In genomic region chr7:48137216-48138077, GRCm38 (mm10) we compare ENCODE assay signal across 8 mouse cellular contexts. TPM values are rescaled to one million over a fixed set of nuclear protein-coding genes. Genes with fewer than 3 reads are reported as not detected.
DNase-seq lines count a peak whose midpoint lies in the region; ATAC-seq and TF ChIP-seq lines count a peak whose summit lies in the region.

No protein-coding gene starts in this region.

- peak overlapping the region; percentile 60 for H3K4me2 ChIP-seq in forebrain, embryonic 14.5 days (ENCODE audit: low read length)
- H3K4me2 ChIP-seq in stomach, embryonic 14.5 days (replicated peaks; ENCODE audit: low read depth, low read length): peak overlapping the region; percentile 84

- H3K27me3 ChIP-seq in spleen, adult 2 months (ENCODE audit: control insufficient read depth, insufficient read depth, low read length): no peaks in the 10 kb centered on the region
- no peaks in the 10 kb centered on the region for H3K27me3 ChIP-seq in forebrain, embryonic 14.5 days (replicated peaks; ENCODE audit: control insufficient read depth, insufficient read depth, low read length)
- H3K27me3 ChIP-seq in stomach, embryonic 14.5 days (ENCODE audit: control insufficient read depth, insufficient read depth, low read length): no peaks in the 10 kb centered on the region

- peak overlapping the region; percentile 59 for H3K4me3 ChIP-seq in spleen, adult 2 months (ENCODE audit: extremely low read depth, insufficient read depth, insufficient read length)
- H3K4me3 ChIP-seq in forebrain, embryonic 14.5 days (ENCODE audit: low read depth, low read length): peak overlapping the region; percentile 58
- H3K4me3 ChIP-seq in stomach, embryonic 14.5 days (ENCODE audit: low read depth, low read length): peak overlapping the region; percentile 57

- no peak overlapping the region for H3K27ac ChIP-seq in spleen, adult 2 months (ENCODE audit: insufficient read depth, low read length)
- peak overlapping the region; percentile 82 for H3K27ac ChIP-seq in forebrain, embryonic 14.5 days (ENCODE audit: low read depth, low read length)
- H3K27ac ChIP-seq in stomach, embryonic 14.5 days (ENCODE audit: low read length): peak overlapping the region; percentile 82; the same call in 1 of the 2 replicates

- peak overlapping the region; percentile 82 for H3K9ac ChIP-seq in forebrain, embryonic 14.5 days (ENCODE audit: low read length)
- peak overlapping the region; percentile 69 for H3K9ac ChIP-seq in stomach, embryonic 14.5 days (replicated peaks; ENCODE audit: low read depth, low read length)

- WGBS in spleen, adult 2 months: 3% methylated on average over 51 of the region's 52 CpGs
- WGBS in forebrain, embryonic 14.5 days: 1% methylated on average over 49 of the region's 52 CpGs
- under 1% methylated on average over 47 of the region's 52 CpGs for WGBS in stomach, embryonic 14.5 days

- no peaks in the 10 kb centered on the region for H3K36me3 ChIP-seq in spleen, adult 2 months (ENCODE audit: control insufficient read depth, insufficient read depth, low read length)
- H3K36me3 ChIP-seq in forebrain, embryonic 14.5 days (ENCODE audit: control insufficient read depth, insufficient read depth, low read length): no peaks in the 10 kb centered on the region
- H3K36me3 ChIP-seq in stomach, embryonic 14.5 days (ENCODE audit: control insufficient read depth, insufficient read depth, low read length): no peaks in the 10 kb centered on the region

- TF ChIP-seq POLR2A in spleen, adult 2 months (IDR thresholded peaks at IDR 0.05; ENCODE audit: low read depth, low read length): no peak

- ATAC-seq in forebrain, embryonic 14.5 days: peak; percentile 94
- peak; percentile 91 for ATAC-seq in stomach, embryonic 14.5 days (ENCODE audit: insufficient number of reproducible peaks, insufficient read depth, low FRiP score, low read depth)

- no peak for TF ChIP-seq CTCF in spleen, adult 2 months (IDR thresholded peaks at IDR 0.05; ENCODE audit: extremely low read depth, insufficient read depth, insufficient read length, insufficient replicate concordance)

- no peaks in the 10 kb centered on the region for H3K9me3 ChIP-seq in forebrain, embryonic 14.5 days (replicated peaks; ENCODE audit: control insufficient read depth, low read length)
- H3K9me3 ChIP-seq in stomach, embryonic 14.5 days (ENCODE audit: control insufficient read depth, low read depth, low read length): no peaks in the 10 kb centered on the region

- DNase-seq in adrenal gland, adult (ENCODE audit: inconsistent age in 2 of 2, low spot score in 1 of 2): peak; percentile 12 to 62
- DNase-seq in adrenal gland, postnatal 4 days (ENCODE audit: low spot score in 2 of 2): no peak
- peak in 1 of 2 experiments; percentile 27 for DNase-seq in spleen, adult 2 months (ENCODE audit: low read depth in 1 of 2, low spot score in 2 of 2)
- no peak for DNase-seq in spleen, postnatal 14 days (ENCODE audit: low spot score in 2 of 2)
- DNase-seq in forebrain, embryonic 14.5 days (ENCODE audit: low spot score): peak; percentile 83
- DNase-seq in kidney, postnatal 14 days: peak; percentile 18
- DNase-seq in mesoderm, embryonic 11.5 days (ENCODE audit: low read depth, low spot score): peak; percentile 19

- 0 out of 2 replicates have a peak, but pooled peaks cover 3% of the 10 kb centered on the region for H3K4me1 ChIP-seq in spleen, adult 2 months (ENCODE audit: control insufficient read depth, insufficient read depth, insufficient read length)
- no peaks in the 10 kb centered on the region for H3K4me1 ChIP-seq in forebrain, embryonic 14.5 days (ENCODE audit: control insufficient read depth, insufficient read depth, low read length)
- H3K4me1 ChIP-seq in stomach, embryonic 14.5 days (ENCODE audit: control insufficient read depth, insufficient read depth, low read length): no peaks in the 10 kb centered on the region

RNA-seq across cellular contexts. Expression of gene Mrgprb5, which starts 31.4 kb away (rescaled TPM):
- not detected for total RNA-seq in adrenal gland, postnatal 4 days (2021)
- not detected in 2 replicates for polyA plus RNA-seq in spleen, adult 2 months (2012; rRNA removed)
- polyA plus RNA-seq in forebrain, embryonic 14.5 days (2014; fragmentation: Nextera tagmentation; extraction: Ambion mirVana): not detected in 2 replicates
- polyA plus RNA-seq in stomach, embryonic 14.5 days (2014; fragmentation: Nextera tagmentation; extraction: Ambion mirVana): not detected in 2 replicates

Comparison
In these comparisons a context has a peak if more than half of its experiments do, and no peak if none do; other contexts are left out.
1. DNase-seq: peak in adrenal gland, adult (2 of 2), forebrain, embryonic 14.5 days (single experiment), kidney, postnatal 14 days (single experiment) and mesoderm, embryonic 11.5 days (single experiment); none in adrenal gland, postnatal 4 days (0 of 2) and spleen, postnatal 14 days (0 of 2).
2. Peak in every context shown above with its lines, with median percentiles within 50 percentile points of each other: H3K4me3 ChIP-seq.